Mouse (Mus musculus) adipocyte (in vitro differentiated cells): Measurements from ENCODE around the gene Plekhm3.

Source experiments
- DNase-seq: peaks from one replicate; pipeline ENCODE4 v3.0.0-alpha.2; 2016; ENCODE audit warnings: low spot score

The Plekhm3 gene

GRCm38 (mm10) chr1:64927437-64928274, 29.0 kb downstream of the Plekhm3 start:
- no peak for DNase-seq

DNA sequence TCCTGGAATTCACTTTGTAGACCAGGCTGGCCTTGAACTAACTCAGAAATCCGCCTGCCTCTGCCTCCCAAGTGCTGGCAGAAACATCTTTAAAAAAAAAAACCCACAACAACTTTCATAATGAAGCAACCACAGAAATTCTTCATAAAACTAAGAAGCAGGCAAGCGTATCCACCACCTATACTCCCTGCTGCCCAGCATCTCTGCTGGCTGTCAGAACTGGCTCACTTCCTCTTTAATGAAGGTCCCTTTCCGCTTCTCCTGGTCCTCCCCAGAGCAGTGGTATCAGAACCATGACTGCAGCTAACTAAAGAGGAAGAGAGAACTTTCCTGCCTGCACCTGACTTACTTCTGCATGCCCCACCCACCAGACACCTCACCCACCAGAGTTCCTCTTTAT, 31.0 kb downstream of the Plekhm3 start:
- no peak for DNase-seq

DNA sequence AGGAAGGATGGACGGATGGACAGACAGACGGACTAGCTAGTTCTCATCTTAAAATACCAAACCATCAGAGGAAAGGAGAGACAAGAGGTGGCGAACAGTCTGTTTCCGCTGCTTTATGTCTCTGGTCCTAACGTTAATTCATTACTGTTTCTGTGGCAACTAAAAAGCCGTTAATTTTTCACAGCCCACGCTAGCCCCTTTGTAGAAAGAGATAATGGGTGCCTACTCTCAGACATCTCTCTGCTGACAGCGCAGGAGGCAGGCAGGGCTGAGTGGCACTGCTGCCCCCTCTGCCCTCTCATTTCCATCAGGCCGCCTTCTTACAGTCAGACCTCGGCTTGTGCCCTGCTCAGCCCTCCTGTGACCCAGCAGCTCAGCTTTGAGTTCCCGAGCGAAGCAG, 32.3 kb downstream of the Plekhm3 start:
- no peak for DNase-seq

GRCm38 (mm10) chr1:64918810-64919528, 37.7 kb downstream of the Plekhm3 start:
- peak; percentile 82 for DNase-seq

- DNase-seq, result peak; percentile 53
These were observed 38.7 kb downstream of the Plekhm3 start for GRCm38 (mm10) chr1:64917966-64918365.

DNA sequence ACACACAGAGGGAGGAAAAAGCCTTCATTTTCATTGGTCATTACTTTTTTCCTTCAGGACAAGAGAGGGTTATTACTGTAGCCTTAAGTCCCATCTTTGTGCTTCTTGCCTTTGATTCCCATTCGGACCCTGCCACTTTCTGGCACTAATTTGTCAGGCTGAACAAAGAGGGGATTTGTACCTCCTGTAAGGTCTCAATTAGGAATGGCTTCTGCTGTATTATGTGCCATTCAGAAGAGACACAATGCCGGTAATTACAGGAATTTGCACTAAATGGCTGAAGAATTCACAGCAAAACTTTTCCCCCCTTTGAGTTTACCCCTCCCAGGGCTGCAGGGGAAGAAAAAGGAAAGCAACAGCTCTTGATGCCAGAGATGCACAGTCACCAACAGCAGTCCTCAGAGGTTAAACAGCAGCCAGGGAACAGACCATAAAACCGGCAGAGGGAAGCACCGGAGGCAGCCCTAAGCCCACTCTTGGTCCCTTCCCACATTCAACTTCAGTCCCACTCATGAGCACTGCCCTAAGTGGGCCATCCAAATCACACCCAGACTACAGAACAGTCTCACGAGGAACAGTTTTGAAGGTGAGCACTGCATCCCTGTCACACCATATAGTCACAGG, 39.6 kb downstream of the Plekhm3 start:
- DNase-seq, result no peak

DNA sequence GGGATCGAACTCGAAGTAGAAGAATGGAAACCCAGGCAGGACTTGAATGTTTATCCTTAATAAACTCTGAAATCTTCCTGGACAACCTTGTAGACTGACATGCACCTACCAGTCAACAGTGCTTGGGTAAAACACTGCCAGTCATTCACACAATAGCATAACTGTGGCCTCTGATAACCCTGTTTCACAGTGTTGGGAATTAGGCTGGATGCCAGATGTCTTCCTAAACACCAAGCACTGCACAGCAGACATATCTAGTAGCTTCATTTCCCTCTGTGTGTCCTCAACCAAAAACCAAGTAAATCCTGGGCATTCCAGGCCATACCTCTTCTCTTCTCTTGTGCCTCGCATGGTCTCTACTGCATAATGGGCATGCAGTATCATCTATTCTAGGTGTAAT, 42.3 kb downstream of the Plekhm3 start:
- DNase-seq, result peak; percentile 47

- peak; percentile 68 for DNase-seq
These were observed 48.9 kb downstream of the Plekhm3 start for GRCm38 (mm10) chr1:64907740-64908139.

DNA sequence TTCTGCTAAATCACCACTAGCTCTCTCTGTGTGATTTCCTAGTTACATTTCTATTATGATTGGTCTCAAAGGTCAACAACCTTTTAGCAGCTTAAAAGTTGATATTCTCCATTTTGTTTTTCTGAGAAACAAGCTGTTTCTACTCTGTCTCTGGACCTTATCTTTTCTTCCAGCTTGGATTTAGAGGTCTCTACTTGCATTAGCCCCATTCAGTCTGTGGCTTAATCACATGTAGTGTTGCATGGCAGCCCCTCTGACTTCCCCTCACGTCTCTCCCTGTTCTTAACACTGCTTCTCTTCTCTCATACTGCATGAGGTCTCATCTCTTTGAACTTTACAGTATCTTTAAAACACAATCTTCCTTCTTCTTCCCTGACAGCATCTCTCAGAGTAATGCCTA, 50.4 kb downstream of the Plekhm3 start:
- DNase-seq, result no peak

DNA sequence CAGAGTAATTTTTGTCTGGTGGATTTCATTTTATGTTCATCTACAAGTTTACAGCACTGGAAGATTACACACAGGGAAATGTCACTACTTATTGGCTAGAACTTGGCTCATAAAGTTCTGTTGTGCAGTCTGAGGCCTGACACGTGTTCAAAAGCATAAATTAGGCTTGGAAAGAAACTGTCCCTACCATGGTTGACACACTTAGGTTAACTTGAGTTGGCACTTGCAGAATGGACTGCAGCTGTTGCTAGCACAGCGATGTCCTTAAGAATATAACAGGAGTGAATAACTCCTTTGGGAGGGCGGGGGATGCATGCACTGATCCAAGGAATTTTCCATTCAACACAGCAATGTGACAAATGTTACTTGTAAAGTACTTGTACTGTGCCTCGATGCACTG, 53.2 kb downstream of the Plekhm3 start:
- peak; percentile 51 for DNase-seq

GRCm38 (mm10) chr1:64902804-64903203, 53.8 kb downstream of the Plekhm3 start:
- DNase-seq, result peak; percentile 54

DNA sequence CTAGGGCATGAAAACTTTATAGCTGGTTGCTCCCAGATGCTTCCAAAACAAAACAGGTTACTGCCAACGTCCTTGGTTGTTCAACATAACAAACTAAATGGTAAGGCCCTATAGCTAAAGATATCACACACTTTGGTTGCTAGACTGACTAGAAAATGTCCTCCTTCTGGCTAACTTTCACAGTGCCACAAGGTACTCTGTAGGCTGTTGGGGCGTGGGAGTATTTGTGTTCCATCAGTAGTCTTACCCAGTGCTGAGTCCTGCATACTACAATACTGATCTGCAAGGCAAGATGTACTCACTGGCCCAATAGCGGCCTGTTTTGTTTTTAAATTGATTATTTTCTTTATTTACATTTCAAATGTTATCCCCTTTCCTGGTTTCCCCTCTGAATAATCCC, 56.9 kb downstream of the Plekhm3 start:
- DNase-seq, result no peak

GRCm38 (mm10) chr1:64897485-64897884, 59.1 kb downstream of the Plekhm3 start:
- peak; percentile 42 for DNase-seq

DNA sequence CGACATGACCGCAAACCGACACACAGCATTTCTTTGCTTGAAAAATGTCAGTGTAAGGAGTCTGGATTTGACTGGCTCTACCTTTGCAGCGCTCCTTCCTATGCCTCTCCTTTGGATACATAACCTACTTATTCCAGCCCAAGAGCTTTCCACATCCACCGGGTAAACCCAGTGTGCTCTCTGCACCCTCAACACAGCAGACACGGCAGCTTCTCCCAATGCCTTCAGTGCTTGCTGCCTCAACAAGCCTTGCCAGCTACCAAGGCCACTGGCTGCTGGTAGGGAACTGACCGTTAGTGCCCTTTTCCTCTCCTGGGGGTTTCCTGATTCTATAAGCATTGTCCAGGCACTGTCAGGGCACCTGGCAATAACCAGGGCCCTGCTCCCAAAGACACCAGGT, 62.8 kb downstream of the Plekhm3 start:
- no peak for DNase-seq

DNA sequence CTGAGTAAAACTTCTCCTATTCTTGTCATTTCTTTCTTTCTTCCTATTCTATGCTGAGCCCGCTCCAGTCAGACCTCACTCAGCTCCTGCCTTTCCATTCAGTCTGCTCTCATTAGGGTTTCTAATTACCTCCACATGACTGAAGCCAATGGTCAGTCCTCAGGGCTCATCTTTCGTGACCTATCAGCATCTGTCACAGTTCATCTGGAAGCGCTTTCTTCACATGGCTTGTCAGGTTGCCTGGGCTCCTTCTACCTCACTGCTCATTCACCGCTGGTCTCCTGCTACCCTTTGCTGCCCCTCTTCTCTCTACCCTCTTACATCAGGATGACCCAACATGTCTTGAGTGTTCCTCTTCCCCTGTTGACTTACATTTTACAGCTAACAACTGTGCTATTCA, 65.3 kb downstream of the Plekhm3 start:
- DNase-seq, result no peak

DNA sequence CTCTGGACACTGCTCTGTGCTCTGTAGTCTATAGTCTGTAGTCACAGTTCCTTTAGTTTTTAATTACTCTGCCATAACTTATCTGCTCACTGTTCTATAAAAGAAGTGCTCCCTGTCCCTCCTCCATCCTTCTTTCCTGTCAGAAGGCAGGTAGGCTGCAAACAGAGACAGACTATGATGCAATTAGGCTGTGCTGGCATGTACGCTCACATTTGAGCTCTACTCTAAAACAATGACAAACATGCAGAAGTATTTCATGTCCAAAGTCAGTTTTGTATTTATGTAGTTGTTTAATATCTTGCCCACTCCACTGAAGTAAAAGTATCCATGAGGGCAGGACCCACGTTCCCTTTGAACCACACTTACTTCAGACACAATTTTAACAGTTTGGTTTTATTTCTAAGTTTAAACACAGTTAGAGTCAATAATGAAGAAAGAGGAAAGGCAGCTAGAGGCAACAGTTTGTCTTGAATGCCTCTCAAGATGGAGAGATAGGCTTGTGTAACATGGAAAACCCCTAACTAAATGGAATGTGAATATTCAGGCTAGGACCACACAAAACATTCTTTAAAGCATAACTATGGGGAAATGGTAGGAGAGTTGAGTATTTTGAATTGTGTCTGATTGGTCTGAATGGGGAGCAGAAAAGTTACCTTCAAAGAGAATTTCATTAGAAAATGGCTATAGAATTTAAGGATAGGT, 69.0 kb downstream of the Plekhm3 start:
- no peak for DNase-seq

- DNase-seq, result no peak
These were observed 69.9 kb downstream of the Plekhm3 start for GRCm38 (mm10) chr1:64886718-64887117.

DNA sequence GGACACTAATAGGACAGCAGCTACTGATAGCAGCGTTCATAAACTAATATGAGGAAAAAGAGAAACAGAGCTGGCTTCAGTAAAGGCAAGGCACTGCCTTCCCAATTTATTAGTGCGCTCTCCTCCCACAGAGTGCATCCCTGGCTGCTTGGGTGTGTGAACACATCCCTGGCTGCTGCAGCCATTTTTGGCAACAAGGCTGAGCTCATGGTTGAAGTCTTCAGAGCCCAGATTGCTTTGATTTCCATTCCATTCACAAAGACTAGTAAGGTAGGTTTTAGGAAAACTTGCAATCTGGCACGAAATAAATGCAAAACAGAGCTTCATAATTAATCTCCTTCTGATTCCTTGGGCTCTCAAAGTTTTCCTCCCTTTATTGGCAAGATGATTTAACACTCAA, 71.3 kb downstream of the Plekhm3 start:
- no peak for DNase-seq

- no peak for DNase-seq
These were observed 72.6 kb downstream of the Plekhm3 start for GRCm38 (mm10) chr1:64884007-64884406.

- no peak for DNase-seq
These were observed 76.0 kb downstream of the Plekhm3 start for GRCm38 (mm10) chr1:64880613-64881012.

DNA sequence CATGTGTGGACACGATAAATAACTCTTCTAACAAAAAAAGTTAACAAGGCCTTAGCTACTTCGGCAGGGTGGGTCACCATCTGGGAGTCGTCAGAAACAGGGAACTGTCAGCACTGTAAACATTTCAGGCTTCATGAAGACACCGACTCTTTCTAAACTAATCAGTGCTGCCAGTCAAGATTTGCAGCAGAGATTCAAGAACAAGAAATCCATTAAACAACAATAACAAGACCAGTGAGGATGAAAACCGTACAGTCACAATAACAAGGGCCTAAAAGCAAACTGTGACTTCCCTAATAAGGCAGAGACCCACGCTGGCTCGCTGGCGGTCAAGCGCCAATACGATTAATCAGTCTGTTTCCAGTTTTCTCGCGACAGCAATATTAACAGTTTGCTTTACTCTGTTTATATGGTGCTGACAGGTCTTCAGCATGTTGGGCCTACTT, 77.8 kb downstream of the Plekhm3 start:
- DNase-seq, result no peak

GRCm38 (mm10) chr1:64876276-64876675, 80.3 kb downstream of the Plekhm3 start:
- peak; percentile 42 for DNase-seq
